In the genomic region with DNA sequence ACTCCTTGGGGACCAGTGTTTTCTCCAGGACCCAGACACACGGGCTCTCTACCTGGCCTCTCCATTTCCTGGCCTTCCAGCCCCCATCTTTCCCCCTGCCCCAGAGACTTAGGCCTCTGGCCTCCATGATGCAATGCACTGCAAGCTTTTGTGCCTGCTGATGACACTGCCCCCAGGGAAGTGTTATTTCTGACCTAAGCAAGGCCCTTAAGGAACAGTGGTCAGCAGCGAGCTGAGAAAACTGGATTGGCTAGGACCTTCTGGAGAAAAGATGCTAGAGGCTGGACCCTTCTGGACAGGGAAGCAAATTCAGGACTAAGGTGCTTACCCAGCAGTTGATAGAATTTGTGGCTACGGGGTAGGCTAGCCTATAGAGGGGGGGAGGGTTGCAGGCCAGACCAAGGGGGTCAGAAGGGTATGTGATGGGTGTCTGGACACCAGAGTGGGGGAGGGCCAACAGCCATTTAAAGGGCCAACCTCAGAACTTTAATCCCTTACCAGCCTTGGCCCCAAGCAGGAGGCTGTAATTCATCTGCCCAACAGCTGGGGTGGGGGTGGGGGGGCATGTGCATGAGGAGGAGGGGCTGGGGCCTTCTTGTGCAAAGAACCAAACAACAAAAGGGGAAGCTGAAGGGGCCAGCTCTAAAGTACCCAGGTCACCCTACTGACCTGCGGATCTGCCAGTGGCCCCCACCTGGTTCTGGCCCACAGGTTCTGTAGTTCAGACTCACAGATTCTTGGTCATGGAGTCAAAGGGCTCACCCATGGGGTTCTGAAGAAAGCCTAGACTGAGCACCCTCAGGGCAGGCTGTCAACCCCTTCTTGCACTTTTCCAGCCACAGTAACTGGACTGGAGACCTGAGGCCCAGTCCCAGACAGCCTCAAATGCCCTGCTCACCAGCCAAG, we compare ENCODE assay signal across 8 mouse cellular contexts. TPM values are rescaled to one million over a fixed set of nuclear protein-coding genes. Genes with fewer than 3 reads are reported as not detected.
A peak's percentile ranks its signal among the peaks of the same experiment; 100 is the strongest.
DNase-seq lines count a peak whose midpoint lies in the region; ATAC-seq and TF ChIP-seq lines count a peak whose summit lies in the region.

No protein-coding gene starts in this region.

- peaks cover 19% of the 10 kb centered on the region for H3K36me3 ChIP-seq in forebrain, embryonic 14.5 days (ENCODE audit: control insufficient read depth, insufficient read depth, low read length)
- H3K36me3 ChIP-seq in limb, embryonic 14.5 days (ENCODE audit: control insufficient read depth, insufficient read depth, low read length): peaks cover 18% of the 10 kb centered on the region
- H3K36me3 ChIP-seq in small intestine, adult 2 months (ENCODE audit: control insufficient read depth, insufficient read depth, low read length): no peaks in the 10 kb centered on the region

- no peaks in the 10 kb centered on the region for H3K9me3 ChIP-seq in forebrain, embryonic 14.5 days (replicated peaks; ENCODE audit: control insufficient read depth, low read length)
- H3K9me3 ChIP-seq in limb, embryonic 14.5 days (ENCODE audit: control insufficient read depth, low read length): no peaks in the 10 kb centered on the region

- no peak for DNase-seq in layer of hippocampus, adult 2 months (ENCODE audit: low spot score in 2 of 2)
- DNase-seq in layer of hippocampus, adult 18-20 months (ENCODE audit: low spot score in 2 of 2): no peak
- no peak for DNase-seq in forebrain, embryonic 14.5 days (ENCODE audit: low spot score)
- no peak for DNase-seq in limb, embryonic 14.5 days (ENCODE audit: low spot score)
- no peak for DNase-seq in urinary bladder, postnatal 36 days (ENCODE audit: low spot score in 2 of 2)

- peaks cover 7% of the 10 kb centered on the region; the same call in 1 of the 2 replicates for H3K4me1 ChIP-seq in bone marrow, adult 2 months (ENCODE audit: control insufficient read depth, insufficient read depth, low read length)
- peaks cover 52% of the 10 kb centered on the region for H3K4me1 ChIP-seq in forebrain, embryonic 14.5 days (ENCODE audit: control insufficient read depth, insufficient read depth, low read length)
- peaks cover 49% of the 10 kb centered on the region for H3K4me1 ChIP-seq in limb, embryonic 14.5 days (ENCODE audit: control insufficient read depth, insufficient read depth, low read length)
- H3K4me1 ChIP-seq in small intestine, adult 2 months (ENCODE audit: control insufficient read depth, insufficient read depth, insufficient read length, low read length): peaks cover 21% of the 10 kb centered on the region

- no peaks in the 10 kb centered on the region for H3K27me3 ChIP-seq in forebrain, embryonic 14.5 days (replicated peaks; ENCODE audit: control insufficient read depth, insufficient read depth, low read length)
- H3K27me3 ChIP-seq in limb, embryonic 14.5 days (ENCODE audit: control insufficient read depth, insufficient read depth, low read length): no peaks in the 10 kb centered on the region
- H3K27me3 ChIP-seq in small intestine, adult 2 months (ENCODE audit: control insufficient read depth, insufficient read depth, low read length): no peaks in the 10 kb centered on the region

- peak overlapping the region; percentile 99 for H3K4me2 ChIP-seq in forebrain, embryonic 14.5 days (ENCODE audit: low read length)
- H3K4me2 ChIP-seq in limb, embryonic 14.5 days (replicated peaks; ENCODE audit: low read depth, low read length, severe bottlenecking): peak overlapping the region; percentile 81

- H3K4me3 ChIP-seq in layer of hippocampus, adult 2 months: peak overlapping the region; percentile 52
- H3K4me3 ChIP-seq in bone marrow, adult 2 months (replicated peaks; ENCODE audit: control insufficient read depth, low read depth, low read length): peak overlapping the region; percentile 67
- H3K4me3 ChIP-seq in forebrain, embryonic 14.5 days (ENCODE audit: low read depth, low read length): peak overlapping the region; percentile 77
- H3K4me3 ChIP-seq in limb, embryonic 14.5 days (replicated peaks; ENCODE audit: low read length): peak overlapping the region; percentile 76
- peak overlapping the region; percentile 62 for H3K4me3 ChIP-seq in small intestine, adult 2 months (ENCODE audit: low read depth, low read length)

- no peak for TF ChIP-seq POLR2A in bone marrow, adult 2 months (IDR thresholded peaks at IDR 0.05; ENCODE audit: borderline replicate concordance, control insufficient read depth, low read depth, low read length)
- TF ChIP-seq POLR2A in limb, embryonic 14.5 days (IDR thresholded peaks at IDR 0.05; ENCODE audit: borderline replicate concordance, extremely low read depth, insufficient read depth, insufficient read length): no peak
- TF ChIP-seq POLR2A in small intestine, adult 2 months (IDR thresholded peaks at IDR 0.05; ENCODE audit: low read depth, low read length): no peak

- ATAC-seq in forebrain, embryonic 14.5 days: no peak
- no peak for ATAC-seq in limb, embryonic 14.5 days (ENCODE audit: low FRiP score, low read depth)
- no peak for ATAC-seq in activated CD4-positive, CD25-positive, alpha-beta regulatory T cell, adult 4 months

- WGBS in bone marrow, adult 2 months: 37% methylated on average over 4 of the region's 4 CpGs
- 12% methylated on average over 4 of the region's 4 CpGs for WGBS in forebrain, embryonic 14.5 days
- 10% methylated on average over 4 of the region's 4 CpGs for WGBS in limb, embryonic 14.5 days
- WGBS in small intestine, adult 2 months: 23% methylated on average over 4 of the region's 4 CpGs

- no peak for TF ChIP-seq CTCF in layer of hippocampus, adult 2 months (conservative IDR thresholded peaks at IDR 0.05)
- no peak for TF ChIP-seq CTCF in bone marrow, adult 2 months (IDR thresholded peaks at IDR 0.05; ENCODE audit: control insufficient read depth, insufficient read depth, low read length)
- no peak for TF ChIP-seq CTCF in small intestine, adult 2 months (IDR thresholded peaks at IDR 0.05; ENCODE audit: extremely low read depth, insufficient read length, insufficient replicate concordance, low read depth, low read length)

- H3K27ac ChIP-seq in layer of hippocampus, adult 2 months: peak overlapping the region; percentile 99
- H3K27ac ChIP-seq in bone marrow, adult 2 months (ENCODE audit: control insufficient read depth, insufficient read depth, low read depth, low read length, poor library complexity): peak overlapping the region; percentile 94
- peak overlapping the region; percentile 99 for H3K27ac ChIP-seq in forebrain, embryonic 14.5 days (ENCODE audit: low read depth, low read length)
- H3K27ac ChIP-seq in limb, embryonic 14.5 days (replicated peaks; ENCODE audit: low read depth, low read length): peak overlapping the region; percentile 98
- H3K27ac ChIP-seq in small intestine, adult 2 months (ENCODE audit: insufficient read depth, low read depth, low read length): peak overlapping the region; percentile 63

- peak overlapping the region; percentile 99 for H3K9ac ChIP-seq in forebrain, embryonic 14.5 days (ENCODE audit: low read length)
- H3K9ac ChIP-seq in limb, embryonic 14.5 days (ENCODE audit: low read depth, low read length, severe bottlenecking): peak overlapping the region; percentile 94

RNA-seq across cellular contexts. Expression of a gene that starts 1.2 kb away (rescaled TPM):
- 10 to 100 TPM; 34.3 to 40.9 TPM for total RNA-seq in layer of hippocampus, adult 2 months (2021)
- total RNA-seq in layer of hippocampus, adult 18-20 months (2021): 10 to 100 TPM; 35.7 to 39.3 TPM
- polyA plus RNA-seq in bone marrow, adult 2 months (2011; ENCODE audit: insufficient read depth, insufficient read length, low replicate concordance, missing spikeins): 13.7 and 29.2 TPM in 2 replicates
- 28.7 and 38.2 TPM in 2 replicates for polyA plus RNA-seq in forebrain, embryonic 14.5 days (2014; fragmentation: Nextera tagmentation; extraction: Ambion mirVana)
- 23.7 and 27.5 TPM in 2 replicates for polyA plus RNA-seq in limb, embryonic 14.5 days (2012; rRNA removed)
- polyA plus RNA-seq in limb, embryonic 14.5 days (2014; fragmentation: Nextera tagmentation; extraction: Ambion mirVana): 31.4 and 36.4 TPM in 2 replicates
- polyA plus RNA-seq in small intestine, adult 2 months (2012; rRNA removed): 13.5 and 35.4 TPM in 2 replicates
- polyA plus RNA-seq in activated CD4-positive, CD25-positive, alpha-beta regulatory T cell, adult 4 months (2017; shearing (Covaris generic)): 10 to 100 TPM; 23.6 to 28.3 TPM

RNA-seq across cellular contexts. Expression of a gene that starts 16.6 kb away (rescaled TPM):
- 1 to 10 TPM; 2.6 to 5.0 TPM for total RNA-seq in layer of hippocampus, adult 2 months (2021)
- 1 to 10 TPM; 2.5 to 2.7 TPM for total RNA-seq in layer of hippocampus, adult 18-20 months (2021)
- 1.6 TPM in 1 of 2 replicates, not detected in the other for polyA plus RNA-seq in bone marrow, adult 2 months (2011; ENCODE audit: insufficient read depth, insufficient read length, low replicate concordance, missing spikeins)
- 4.7 and 5.7 TPM in 2 replicates for polyA plus RNA-seq in forebrain, embryonic 14.5 days (2014; fragmentation: Nextera tagmentation; extraction: Ambion mirVana)
- 17.0 and 23.7 TPM in 2 replicates for polyA plus RNA-seq in limb, embryonic 14.5 days (2012; rRNA removed)
- polyA plus RNA-seq in limb, embryonic 14.5 days (2014; fragmentation: Nextera tagmentation; extraction: Ambion mirVana): 18.7 and 18.9 TPM in 2 replicates
- 11.2 and 16.5 TPM in 2 replicates for polyA plus RNA-seq in small intestine, adult 2 months (2012; rRNA removed)
- under 1 TPM; 0.22 to 0.51 TPM for polyA plus RNA-seq in activated CD4-positive, CD25-positive, alpha-beta regulatory T cell, adult 4 months (2017; shearing (Covaris generic))

RNA-seq across cellular contexts. Expression of a gene that starts 19.2 kb away (rescaled TPM):
- 10 to 100 TPM; 43.6 to 45.0 TPM for total RNA-seq in layer of hippocampus, adult 2 months (2021)
- total RNA-seq in layer of hippocampus, adult 18-20 months (2021): 10 to 100 TPM; 47.8 to 51.2 TPM
- 5.1 and 9.1 TPM in 2 replicates for polyA plus RNA-seq in bone marrow, adult 2 months (2011; ENCODE audit: insufficient read depth, insufficient read length, low replicate concordance, missing spikeins)
- polyA plus RNA-seq in forebrain, embryonic 14.5 days (2014; fragmentation: Nextera tagmentation; extraction: Ambion mirVana): 31.1 and 36.4 TPM in 2 replicates
- 29.5 and 32.7 TPM in 2 replicates for polyA plus RNA-seq in limb, embryonic 14.5 days (2012; rRNA removed)
- 22.3 and 27.3 TPM in 2 replicates for polyA plus RNA-seq in limb, embryonic 14.5 days (2014; fragmentation: Nextera tagmentation; extraction: Ambion mirVana)
- 4.3 and 5.3 TPM in 2 replicates for polyA plus RNA-seq in small intestine, adult 2 months (2012; rRNA removed)
- 10 to 100 TPM in 1 of 2 experiments, 1 to 10 TPM in 1; 9.4 to 17.9 TPM for polyA plus RNA-seq in activated CD4-positive, CD25-positive, alpha-beta regulatory T cell, adult 4 months (2017; shearing (Covaris generic))

RNA-seq across cellular contexts. Expression of a gene that starts 19.4 kb away (rescaled TPM):
- total RNA-seq in layer of hippocampus, adult 2 months (2021): 100 to 1,000 TPM; 109 to 127 TPM
- total RNA-seq in layer of hippocampus, adult 18-20 months (2021): 100 to 1,000 TPM; 107 to 123 TPM
- polyA plus RNA-seq in bone marrow, adult 2 months (2011; ENCODE audit: insufficient read depth, insufficient read length, low replicate concordance, missing spikeins): 23.1 and 43.9 TPM in 2 replicates
- polyA plus RNA-seq in forebrain, embryonic 14.5 days (2014; fragmentation: Nextera tagmentation; extraction: Ambion mirVana): 106 and 142 TPM in 2 replicates
- 127 and 131 TPM in 2 replicates for polyA plus RNA-seq in limb, embryonic 14.5 days (2012; rRNA removed)
- 161 and 171 TPM in 2 replicates for polyA plus RNA-seq in limb, embryonic 14.5 days (2014; fragmentation: Nextera tagmentation; extraction: Ambion mirVana)
- 129 and 163 TPM in 2 replicates for polyA plus RNA-seq in small intestine, adult 2 months (2012; rRNA removed)
- polyA plus RNA-seq in activated CD4-positive, CD25-positive, alpha-beta regulatory T cell, adult 4 months (2017; shearing (Covaris generic)): 100 to 1,000 TPM; 146 TPM

RNA-seq across cellular contexts. Expression of a gene that starts 45.5 kb away (rescaled TPM):
- 100 to 1,000 TPM; 541 to 561 TPM for total RNA-seq in layer of hippocampus, adult 2 months (2021)
- 100 to 1,000 TPM; 531 to 556 TPM for total RNA-seq in layer of hippocampus, adult 18-20 months (2021)
- 49.6 and 54.5 TPM in 2 replicates for polyA plus RNA-seq in bone marrow, adult 2 months (2011; ENCODE audit: insufficient read depth, insufficient read length, low replicate concordance, missing spikeins)
- polyA plus RNA-seq in forebrain, embryonic 14.5 days (2014; fragmentation: Nextera tagmentation; extraction: Ambion mirVana): 70.3 and 77.3 TPM in 2 replicates
- polyA plus RNA-seq in limb, embryonic 14.5 days (2012; rRNA removed): 425 and 497 TPM in 2 replicates
- polyA plus RNA-seq in limb, embryonic 14.5 days (2014; fragmentation: Nextera tagmentation; extraction: Ambion mirVana): 97.8 and 113 TPM in 2 replicates
- polyA plus RNA-seq in small intestine, adult 2 months (2012; rRNA removed): 86.3 and 240 TPM in 2 replicates
- 10 to 100 TPM; 58.7 to 62.7 TPM for polyA plus RNA-seq in activated CD4-positive, CD25-positive, alpha-beta regulatory T cell, adult 4 months (2017; shearing (Covaris generic))
